Mouse (Mus musculus) spleen, adult 12 weeks (tissue): ENCODE results near the gene Amotl1.
"Not testable (repeated sequence)": the region's sequence is repeated elsewhere in the genome, so short reads cannot be mapped to it uniquely, and the experiment has no call there.

Experiments
- DNase-seq: peaks from one replicate; pipeline ENCODE4 v3.0.0; 2022; ENCODE audit warnings: low spot score

Amotl1 gene

GRCm38 (mm10) chr9:14644956-14645355 is at the start of gene Amotl1:
Amotl1 (minus strand) TSS chr9:14645056.
- DNase-seq: no peak

GRCm38 (mm10) chr9:14689376-14690108 is 44.7 kb upstream of the Amotl1 start:
- no peak for DNase-seq

DNA sequence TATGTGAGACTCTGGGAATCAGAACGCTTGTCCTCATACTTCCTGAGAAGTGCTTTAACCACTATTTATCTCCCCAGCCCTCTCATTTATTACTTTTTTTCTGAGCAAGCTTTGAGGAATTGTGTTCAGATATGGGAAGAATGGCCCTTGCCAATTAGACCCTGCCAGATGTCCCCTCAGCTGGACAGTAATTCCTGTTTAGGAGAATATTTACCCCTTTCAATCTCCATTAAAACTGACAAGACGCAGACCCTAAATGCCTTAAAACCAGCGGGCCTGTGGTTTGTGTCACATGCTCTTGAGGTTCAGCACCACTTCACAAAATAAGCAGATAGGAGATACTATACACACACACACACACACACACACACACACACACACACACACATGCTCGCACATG is 39.5 kb upstream of the Amotl1 start:
- no peak for DNase-seq

GRCm38 (mm10) chr9:14682741-14683140 is 37.9 kb upstream of the Amotl1 start:
- no peak for DNase-seq

DNA sequence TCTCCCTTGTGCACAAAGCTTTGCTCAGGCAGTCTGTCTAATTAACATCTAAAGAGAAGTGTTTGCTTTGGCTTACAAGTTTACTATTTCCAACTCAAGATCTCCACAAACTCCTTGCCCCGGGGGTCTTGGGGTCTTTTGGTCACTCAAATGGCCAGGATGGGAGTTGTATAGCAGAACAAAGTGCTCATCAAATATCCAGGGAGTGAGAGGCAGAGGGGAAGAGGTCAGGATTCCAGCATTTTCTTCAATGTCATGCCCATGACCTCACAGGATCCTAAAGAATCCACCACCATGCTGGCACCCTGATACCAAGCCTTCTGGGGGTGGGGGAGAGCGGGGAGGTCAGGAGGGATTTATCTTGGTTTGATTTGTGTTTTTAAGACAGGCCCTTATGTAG is 35.7 kb upstream of the Amotl1 start:
- DNase-seq: no peak

- DNase-seq: no peak
These were observed 31.1 kb upstream of the Amotl1 start for GRCm38 (mm10) chr9:14675707-14676691.

GRCm38 (mm10) chr9:14674506-14674905 is 29.6 kb upstream of the Amotl1 start:
- DNase-seq: no peak

DNA sequence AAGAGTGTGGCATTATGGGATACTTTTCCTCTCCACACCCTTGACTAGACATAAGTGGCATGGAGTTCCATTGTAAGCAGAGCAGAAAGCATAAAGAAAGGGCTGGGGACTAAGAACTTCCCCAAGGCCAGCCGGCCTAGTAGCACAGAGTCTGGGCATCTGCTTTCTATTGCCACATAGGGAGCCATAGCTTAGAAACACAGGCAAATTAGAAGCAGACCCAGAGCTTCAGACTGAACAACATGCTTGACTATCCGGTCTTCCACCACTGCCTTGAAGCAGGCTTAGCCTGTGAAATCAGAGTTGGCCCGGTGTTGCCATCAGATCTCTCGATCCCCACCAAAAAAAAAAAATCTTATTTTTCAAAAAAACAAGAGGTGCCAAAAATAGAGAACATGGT is 28.3 kb upstream of the Amotl1 start:
- DNase-seq: no peak

DNA sequence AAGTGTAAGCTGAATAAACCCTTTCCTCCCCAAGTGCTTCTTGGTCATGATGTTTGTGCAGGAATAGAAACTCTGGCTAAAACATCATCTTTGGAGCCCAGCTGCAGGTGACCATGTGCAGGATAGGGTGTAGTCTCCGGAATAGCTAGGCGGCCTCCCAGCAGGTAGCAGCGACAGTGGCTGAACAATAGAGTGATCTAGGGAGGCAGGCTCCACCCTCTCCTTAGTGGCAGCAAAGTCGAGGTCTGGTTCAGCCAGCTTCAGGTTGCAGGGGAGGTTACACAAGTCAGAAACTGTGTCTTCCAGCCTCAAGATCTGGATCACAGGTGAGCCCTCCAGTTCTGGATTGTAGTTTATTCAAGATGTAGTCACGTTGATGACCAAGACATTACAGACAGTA is 27.1 kb upstream of the Amotl1 start:
- not testable (repeated sequence) for DNase-seq

- DNase-seq: no peak
These were observed 23.5 kb upstream of the Amotl1 start for GRCm38 (mm10) chr9:14668382-14668781.

DNA sequence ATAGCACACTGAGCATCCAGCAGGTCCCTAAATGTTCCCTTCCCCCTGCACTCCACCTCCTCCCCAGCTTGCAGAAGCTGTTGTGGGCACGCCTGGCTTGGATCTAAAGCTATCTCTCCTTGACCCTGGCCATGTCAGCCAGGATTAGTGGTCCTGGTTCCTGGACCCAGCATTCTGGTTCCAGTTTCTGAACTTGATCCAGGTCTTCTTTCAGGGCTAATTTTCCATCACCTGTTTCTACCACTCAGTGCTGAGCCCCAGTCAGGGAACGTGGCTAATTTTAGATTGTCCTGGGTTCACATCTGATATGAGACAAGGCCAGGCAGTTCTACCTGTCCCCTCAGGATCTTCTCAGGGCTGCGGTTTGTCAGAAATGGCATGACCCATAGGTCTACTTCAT is 21.2 kb upstream of the Amotl1 start:
- DNase-seq: no peak

DNA sequence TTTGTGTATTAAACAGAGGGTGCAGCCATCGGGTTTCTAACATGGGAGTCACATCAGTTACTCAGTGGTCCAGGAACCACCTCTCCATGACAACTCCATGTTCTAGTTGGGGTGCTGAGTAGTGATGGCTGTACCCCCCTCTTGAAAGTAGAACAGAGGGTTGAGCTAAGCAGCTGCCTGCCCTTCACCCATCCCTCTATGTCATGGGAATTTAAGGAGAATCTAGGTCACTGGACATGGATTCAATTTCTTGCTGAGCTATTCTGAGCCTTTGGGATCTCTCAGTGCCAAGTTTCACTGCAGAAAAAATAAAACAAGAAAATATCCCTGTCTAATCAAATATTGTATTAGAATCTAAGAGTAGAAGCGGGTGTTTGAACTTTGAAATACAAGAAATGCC is 18.7 kb upstream of the Amotl1 start:
- no peak for DNase-seq

- DNase-seq: no peak
These were observed 18.0 kb upstream of the Amotl1 start for GRCm38 (mm10) chr9:14662876-14663275.

DNA sequence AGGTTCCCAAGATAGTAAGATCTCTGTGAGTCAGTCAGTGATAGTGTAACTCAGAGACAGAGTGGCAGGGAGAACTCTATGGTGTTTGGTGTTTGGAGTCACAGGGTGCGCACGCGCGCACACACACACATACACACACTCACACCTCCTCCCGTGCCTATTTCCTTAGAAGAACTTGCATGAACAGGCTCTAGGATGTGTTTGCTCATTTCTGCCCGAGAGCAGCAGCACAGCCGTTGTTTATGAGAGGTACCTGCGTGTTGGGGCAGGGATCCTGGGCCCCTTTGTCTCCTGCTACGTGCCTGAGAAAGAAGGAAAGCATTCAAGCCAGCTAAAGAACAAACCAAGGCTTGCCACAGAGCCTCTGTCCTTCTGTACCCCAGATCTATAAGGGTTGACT is 17.3 kb upstream of the Amotl1 start:
- DNase-seq: no peak

GRCm38 (mm10) chr9:14657926-14658325 is 13.1 kb upstream of the Amotl1 start:
- DNase-seq: no peak

DNA sequence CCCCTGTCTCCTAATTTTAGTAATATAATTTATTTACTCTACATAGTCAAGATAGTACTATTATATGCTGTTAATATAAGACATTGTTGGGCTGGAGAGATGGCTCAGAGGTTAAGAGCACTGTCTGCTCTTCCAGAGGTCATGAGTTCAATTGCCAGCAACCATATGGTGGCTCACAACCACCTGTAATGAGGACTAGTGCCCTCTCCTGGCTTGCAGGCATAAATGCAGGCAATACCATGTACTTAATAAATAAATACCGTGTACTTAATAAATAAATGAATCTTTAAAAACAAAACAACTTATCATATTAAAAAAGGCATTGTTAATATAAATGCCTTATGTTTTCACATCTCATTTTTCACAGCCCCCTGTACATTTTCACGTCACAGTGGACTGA is 9.2 kb upstream of the Amotl1 start:
- DNase-seq: no peak

DNA sequence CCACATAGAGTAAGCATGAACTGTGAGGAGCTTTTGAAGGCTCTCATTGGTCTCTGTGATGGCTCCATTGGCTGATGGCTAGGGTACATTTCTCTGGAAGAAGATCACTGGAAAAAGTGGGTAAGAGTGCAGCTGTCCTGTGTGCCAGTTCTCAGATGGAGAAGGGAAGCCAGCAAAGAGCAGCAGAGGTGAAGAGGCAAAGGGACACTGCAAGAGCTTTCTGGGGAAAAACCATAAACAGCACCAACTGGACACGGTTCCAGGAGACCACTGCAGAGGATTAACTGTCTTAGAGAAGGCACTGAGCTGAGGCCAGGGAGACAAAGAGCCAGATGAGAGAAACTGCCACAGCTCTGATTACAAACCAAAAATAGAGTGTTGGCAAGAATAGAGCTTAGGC is 7.9 kb upstream of the Amotl1 start:
- no peak for DNase-seq

- DNase-seq: no peak
These were observed 3.0 kb upstream of the Amotl1 start for GRCm38 (mm10) chr9:14647849-14648248.

- no peak for DNase-seq
These were observed 1.8 kb upstream of the Amotl1 start for GRCm38 (mm10) chr9:14646641-14647040.

GRCm38 (mm10) chr9:14646061-14646460 is 1.2 kb upstream of the Amotl1 start:
- DNase-seq: no peak

- DNase-seq: no peak
These were observed 1.5 kb downstream of the Amotl1 start for GRCm38 (mm10) chr9:14643328-14643727.

- DNase-seq: no peak
These were observed 2.4 kb downstream of the Amotl1 start for GRCm38 (mm10) chr9:14642251-14643021.
